Mouse (Mus musculus) heart, adult 8-10 months (tissue): ENCODE data around the gene Hist1h2bm. TPM values are rescaled to one million over a fixed set of nuclear protein-coding genes. Genes with fewer than 3 reads are reported as not detected.

ENCODE experiments used
- microRNA-seq: library from miRNA; unstranded; fragments of <30 nt; microRNA quantifications from one replicate; pipeline ENCODE4 v1.2.0, GENCODE M21; 2022
- total RNA-seq, 4 experiments: library from RNA; stranded (reverse); gene quantifications; 2 replicates each; pipeline ENCODE4 v1.2.4; 2022

Hist1h2bm gene
- total RNA-seq, 4 experiments from 2014 or later: 0.94 to 3.0 (median 1.8) TPM; not detected in 1

Small RNA genes within 50 kb of the gene (microRNA-seq; reads per million reads assigned to microRNA genes)
- gene Gm44357: not detected
- gene Gm44367: not detected
- gene Gm44454: not detected

Other genes with a start within 250 kb of the Hist1h2bm start
- gene Zkscan4, start 243.1 kb upstream of the Hist1h2bm start, total RNA-seq: 1 to 10 TPM; 1.0 to 1.5 (median 1.1) TPM
- not detected for gene Gm10065, start 242.6 kb upstream of the Hist1h2bm start, total RNA-seq
- 10 to 100 TPM; 24.1 to 26.8 (median 25.8) TPM for gene AK157302, start 226.8 kb upstream of the Hist1h2bm start, total RNA-seq
- gene Gm11273, start 220.6 kb upstream of the Hist1h2bm start, total RNA-seq: 100 to 1,000 TPM; 207 to 244 (median 213) TPM
- gene Zkscan8, start 190.9 kb upstream of the Hist1h2bm start, total RNA-seq: 10 to 100 TPM; 10.5 to 13.0 (median 10.8) TPM
- not detected for gene Olfr1366, start 179.2 kb upstream of the Hist1h2bm start, total RNA-seq
- gene Olfr1535, start 162.2 kb upstream of the Hist1h2bm start, total RNA-seq: not detected
- gene Olfr1364, start 140.3 kb upstream of the Hist1h2bm start, total RNA-seq: not detected
- gene Olfr1362, start 108.0 kb upstream of the Hist1h2bm start, total RNA-seq: not detected
- gene Olfr11, start 79.5 kb upstream of the Hist1h2bm start, total RNA-seq: not detected
- not detected for gene Olfr1361, start 58.7 kb upstream of the Hist1h2bm start, total RNA-seq
- gene Olfr1360, start 44.6 kb upstream of the Hist1h2bm start, total RNA-seq: not detected
- not detected for gene Olfr1359, start 23.9 kb upstream of the Hist1h2bm start, total RNA-seq
- 10 to 100 TPM in 1 of 4 experiments, 1 to 10 TPM in 3; 5.4 to 11.8 (median 8.0) TPM for gene Hist1h2bl, start 5.9 kb upstream of the Hist1h2bm start, total RNA-seq
- 10 to 100 TPM in 2 of 4 experiments, 1 to 10 TPM in 1, not detected in 1; 1.1 to 17.1 (median 12.1) TPM for gene Hist1h2ai, start 5.6 kb upstream of the Hist1h2bm start, total RNA-seq
- 10 to 100 TPM in 2 of 4 experiments, 1 to 10 TPM in 2; 5.0 to 19.2 (median 10.1) TPM for gene Hist1h3h, start 4.4 kb upstream of the Hist1h2bm start, total RNA-seq
- 1 to 10 TPM; 1.4 to 4.4 (median 4.0) TPM for gene Hist1h4j, start 13.0 kb downstream of the Hist1h2bm start, total RNA-seq
- 10 to 100 TPM; 26.9 to 29.6 (median 28.6) TPM for gene Hist1h4k, start 28.5 kb downstream of the Hist1h2bm start, total RNA-seq
- 1 to 10 TPM in 3 of 4 experiments, not detected in 1; 1.5 to 4.4 (median 2.0) TPM for gene Hist1h2ak, start 31.8 kb downstream of the Hist1h2bm start, total RNA-seq
- gene Hist1h2bn, start 32.1 kb downstream of the Hist1h2bm start, total RNA-seq: 1 to 10 TPM; 2.0 to 7.1 (median 4.3) TPM
- 1 to 10 TPM in 3 of 4 experiments, under 1 TPM in 1; 0.62 to 4.7 (median 2.5) TPM for gene Hist1h1b, start 58.6 kb downstream of the Hist1h2bm start, total RNA-seq
- gene Hist1h3i, start 61.3 kb downstream of the Hist1h2bm start, total RNA-seq: 10 to 100 TPM in 1 of 4 experiments, 1 to 10 TPM in 3; 6.6 to 10.5 (median 8.8) TPM
- gene Hist1h2an, start 65.2 kb downstream of the Hist1h2bm start, total RNA-seq: 1 to 10 TPM in 1 of 4 experiments, not detected in 3; 1.1 TPM
- 1 to 10 TPM in 3 of 4 experiments, under 1 TPM in 1; 0.81 to 6.2 (median 1.3) TPM for gene Hist1h2bp, start 65.4 kb downstream of the Hist1h2bm start, total RNA-seq
- 10 to 100 TPM; 25.7 to 37.7 (median 29.1) TPM for gene Hist1h2bq, start 88.2 kb downstream of the Hist1h2bm start, total RNA-seq
- 10 to 100 TPM in 1 of 4 experiments, not detected in 3; 16.3 TPM for gene Hist1h2ao, start 88.4 kb downstream of the Hist1h2bm start, total RNA-seq
- 10 to 100 TPM; 22.8 to 37.8 (median 29.3) TPM for gene Hist1h4m, start 89.7 kb downstream of the Hist1h2bm start, total RNA-seq
- 10 to 100 TPM in 3 of 4 experiments, 1 to 10 TPM in 1; 6.1 to 17.9 (median 14.8) TPM for gene Hist1h4n, start 110.2 kb downstream of the Hist1h2bm start, total RNA-seq
- 10 to 100 TPM in 1 of 4 experiments, 1 to 10 TPM in 2, not detected in 1; 3.1 to 13.1 (median 4.1) TPM for gene Hist1h2ap, start 111.5 kb downstream of the Hist1h2bm start, total RNA-seq
- gene Hist1h2br, start 111.7 kb downstream of the Hist1h2bm start, total RNA-seq: 10 to 100 TPM; 25.5 to 37.9 (median 28.9) TPM
- gene Zfp184, start 223.1 kb downstream of the Hist1h2bm start, total RNA-seq: 1 to 10 TPM in 1 of 4 experiments, under 1 TPM in 3; 0.46 to 1.0 (median 0.83) TPM